Mouse (Mus musculus): ENCODE data around the gene Mtmr12. TPM values are rescaled to one million over a fixed set of nuclear protein-coding genes. Genes with fewer than 3 reads are reported as not detected.

The Mtmr12 gene
- polyA plus RNA-seq, 1 experiment = 32.0 TPM

- Histone ChIP-seq H3K27ac (ENCODE audit: insufficient read depth, low read length) (no peak overlapping the region), H3K9ac (ENCODE audit: low read depth, poor library complexity, severe bottlenecking) (no peak overlapping the region), H3K4me1 (ENCODE audit: control insufficient read depth, insufficient read depth, low read length) (no peaks in the 10 kb centered on the region), H3K36me3 (ENCODE audit: control insufficient read depth, insufficient read depth, low read length, poor library complexity, severe bottlenecking) (no peaks in the 10 kb centered on the region), H3K4me3 (ENCODE audit: low read depth, low read length) (no peak overlapping the region), H3K9me3 (replicated peaks; ENCODE audit: control insufficient read depth, insufficient read depth, low read length, poor library complexity, severe bottlenecking) (no peaks in the 10 kb centered on the region), H3K27me3 (ENCODE audit: control insufficient read depth, insufficient read depth, low read length, poor library complexity, severe bottlenecking) (no peaks in the 10 kb centered on the region)
- TF ChIP-seq POLR2A (IDR thresholded peaks at IDR 0.05; ENCODE audit: insufficient read depth, low read length) (no peak), EP300 (IDR thresholded peaks at IDR 0.05; ENCODE audit: insufficient read depth, low read depth, low read length) (no peak), CTCF (IDR thresholded peaks at IDR 0.05; ENCODE audit: low read depth, low read length) (no peak)
Observed at GRCm38 (mm10) chr15:12296228-12296627, 91.4 kb downstream of the Mtmr12 start.

- Histone ChIP-seq H3K9ac (ENCODE audit: low read depth, poor library complexity, severe bottlenecking) (no peak overlapping the region), H3K27me3 (ENCODE audit: control insufficient read depth, insufficient read depth, low read length, poor library complexity, severe bottlenecking) (no peaks in the 10 kb centered on the region), H3K9me3 (replicated peaks; ENCODE audit: control insufficient read depth, insufficient read depth, low read length, poor library complexity, severe bottlenecking) (no peaks in the 10 kb centered on the region), H3K4me1 (ENCODE audit: control insufficient read depth, insufficient read depth, low read length) (peaks cover 2% of the 10 kb centered on the region), H3K4me3 (ENCODE audit: low read depth, low read length) (no peak overlapping the region), H3K27ac (ENCODE audit: insufficient read depth, low read length) (no peak overlapping the region), H3K36me3 (ENCODE audit: control insufficient read depth, insufficient read depth, low read length, poor library complexity, severe bottlenecking) (no peaks in the 10 kb centered on the region)
- TF ChIP-seq EP300 (IDR thresholded peaks at IDR 0.05; ENCODE audit: insufficient read depth, low read depth, low read length) (no peak), POLR2A (IDR thresholded peaks at IDR 0.05; ENCODE audit: insufficient read depth, low read length) (no peak), CTCF (IDR thresholded peaks at IDR 0.05; ENCODE audit: low read depth, low read length) (no peak)
Observed at GRCm38 (mm10) chr15:12298231-12298737, 93.5 kb downstream of the Mtmr12 start.

- Histone ChIP-seq H3K4me3 (ENCODE audit: low read depth, low read length) (no peak overlapping the region), H3K9ac (ENCODE audit: low read depth, poor library complexity, severe bottlenecking) (no peak overlapping the region), H3K27me3 (ENCODE audit: control insufficient read depth, insufficient read depth, low read length, poor library complexity, severe bottlenecking) (no peaks in the 10 kb centered on the region), H3K36me3 (ENCODE audit: control insufficient read depth, insufficient read depth, low read length, poor library complexity, severe bottlenecking) (no peaks in the 10 kb centered on the region), H3K27ac (ENCODE audit: insufficient read depth, low read length) (no peak overlapping the region), H3K4me1 (ENCODE audit: control insufficient read depth, insufficient read depth, low read length) (peaks cover 5% of the 10 kb centered on the region), H3K9me3 (replicated peaks; ENCODE audit: control insufficient read depth, insufficient read depth, low read length, poor library complexity, severe bottlenecking) (no peaks in the 10 kb centered on the region)
- TF ChIP-seq EP300 (IDR thresholded peaks at IDR 0.05; ENCODE audit: insufficient read depth, low read depth, low read length) (no peak), CTCF (IDR thresholded peaks at IDR 0.05; ENCODE audit: low read depth, low read length) (no peak), POLR2A (IDR thresholded peaks at IDR 0.05; ENCODE audit: insufficient read depth, low read length) (no peak)
Observed at GRCm38 (mm10) chr15:12301771-12302170, 96.9 kb downstream of the Mtmr12 start.

GRCm38 (mm10) chr15:12306188-12307071 is 101.6 kb downstream of the Mtmr12 start:
- H3K36me3 ChIP-seq (ENCODE audit: control insufficient read depth, insufficient read depth, low read length, poor library complexity, severe bottlenecking) = no peaks in the 10 kb centered on the region
- no peak overlapping the region for H3K9ac ChIP-seq (ENCODE audit: low read depth, poor library complexity, severe bottlenecking)
- no peak overlapping the region for H3K4me3 ChIP-seq (ENCODE audit: low read depth, low read length)
- no peaks in the 10 kb centered on the region for H3K9me3 ChIP-seq (replicated peaks; ENCODE audit: control insufficient read depth, insufficient read depth, low read length, poor library complexity, severe bottlenecking)
- peaks cover 5% of the 10 kb centered on the region for H3K4me1 ChIP-seq (ENCODE audit: control insufficient read depth, insufficient read depth, low read length)
- H3K27ac ChIP-seq (ENCODE audit: insufficient read depth, low read length) = no peak overlapping the region
- no peaks in the 10 kb centered on the region for H3K27me3 ChIP-seq (ENCODE audit: control insufficient read depth, insufficient read depth, low read length, poor library complexity, severe bottlenecking)
- TF ChIP-seq EP300 (IDR thresholded peaks at IDR 0.05; ENCODE audit: insufficient read depth, low read depth, low read length) (0 out of 2 replicates have a peak, but pooled peaks have one; percentile 38), CTCF (IDR thresholded peaks at IDR 0.05; ENCODE audit: low read depth, low read length) (no peak)

GRCm38 (mm10) chr15:12307114-12307513 is 102.3 kb downstream of the Mtmr12 start:
- no peaks in the 10 kb centered on the region for H3K27me3 ChIP-seq (ENCODE audit: control insufficient read depth, insufficient read depth, low read length, poor library complexity, severe bottlenecking)
- H3K27ac ChIP-seq (ENCODE audit: insufficient read depth, low read length) = no peak overlapping the region
- TF ChIP-seq EP300 (IDR thresholded peaks at IDR 0.05; ENCODE audit: insufficient read depth, low read depth, low read length) (no peak), POLR2A (IDR thresholded peaks at IDR 0.05; ENCODE audit: insufficient read depth, low read length) (no peak), CTCF (IDR thresholded peaks at IDR 0.05; ENCODE audit: low read depth, low read length) (no peak)
- no peaks in the 10 kb centered on the region for H3K9me3 ChIP-seq (replicated peaks; ENCODE audit: control insufficient read depth, insufficient read depth, low read length, poor library complexity, severe bottlenecking)
- peaks cover 4% of the 10 kb centered on the region for H3K4me1 ChIP-seq (ENCODE audit: control insufficient read depth, insufficient read depth, low read length)
- H3K36me3 ChIP-seq (ENCODE audit: control insufficient read depth, insufficient read depth, low read length, poor library complexity, severe bottlenecking) = no peaks in the 10 kb centered on the region
- no peak overlapping the region for H3K4me3 ChIP-seq (ENCODE audit: low read depth, low read length)
- no peak overlapping the region for H3K9ac ChIP-seq (ENCODE audit: low read depth, poor library complexity, severe bottlenecking)

GRCm38 (mm10) chr15:12308539-12308938 is 103.7 kb downstream of the Mtmr12 start:
- Histone ChIP-seq H3K4me3 (ENCODE audit: low read depth, low read length) (no peak overlapping the region), H3K27me3 (ENCODE audit: control insufficient read depth, insufficient read depth, low read length, poor library complexity, severe bottlenecking) (no peaks in the 10 kb centered on the region)

More at GRCm38 (mm10) chr15:12308539-12308938, 103.7 kb downstream of the Mtmr12 start:
- TF ChIP-seq EP300 (IDR thresholded peaks at IDR 0.05; ENCODE audit: insufficient read depth, low read depth, low read length) = no peak
- no peak for TF ChIP-seq POLR2A (IDR thresholded peaks at IDR 0.05; ENCODE audit: insufficient read depth, low read length)
- TF ChIP-seq CTCF (IDR thresholded peaks at IDR 0.05; ENCODE audit: low read depth, low read length) = no peak
- H3K9ac ChIP-seq (ENCODE audit: low read depth, poor library complexity, severe bottlenecking) = no peak overlapping the region
- no peaks in the 10 kb centered on the region for H3K9me3 ChIP-seq (replicated peaks; ENCODE audit: control insufficient read depth, insufficient read depth, low read length, poor library complexity, severe bottlenecking)
- no peaks in the 10 kb centered on the region for H3K36me3 ChIP-seq (ENCODE audit: control insufficient read depth, insufficient read depth, low read length, poor library complexity, severe bottlenecking)
- no peak overlapping the region for H3K27ac ChIP-seq (ENCODE audit: insufficient read depth, low read length)
- peaks cover 7% of the 10 kb centered on the region for H3K4me1 ChIP-seq (ENCODE audit: control insufficient read depth, insufficient read depth, low read length)
